Mouse (Mus musculus) lung, postnatal 25 days (tissue): ENCODE measurements around the gene Crb3.

Experiments used
- DNase-seq: peaks from one replicate; pipeline ENCODE4 v3.0.0; 2022; ENCODE audit warnings: low spot score

The Crb3 gene

GRCm38 (mm10) chr17:57107064-57107463 lies 48.2 kb downstream of the Crb3 start:
- no peak for DNase-seq

GRCm38 (mm10) chr17:57108040-57108665 lies 49.2 kb downstream of the Crb3 start:
- no peak for DNase-seq

GRCm38 (mm10) chr17:57108666-57109171 lies 49.8 kb downstream of the Crb3 start:
- no peak for DNase-seq

GRCm38 (mm10) chr17:57110005-57110404 lies 51.1 kb downstream of the Crb3 start:
- no peak for DNase-seq

- peak; percentile 42 for DNase-seq
These were observed 54.0 kb downstream of the Crb3 start for GRCm38 (mm10) chr17:57112768-57113474.
